Mouse (Mus musculus): ENCODE measurements at regions not wholly inside any gene's neighbourhood (a gene's known extent, or its start where the extent isn't known, plus 50 kb on each side); places are given as distances from the start of the nearest gene placed in this dataset.
A peak's percentile ranks its signal among the peaks of the same experiment; 100 is the strongest.

- peak; percentile 70 to 86 for DNase-seq (ENCODE audit: low spot score in 2 of 2)
Measured at GRCm38 (mm10) chrX:152918212-152918611, 88.1 kb upstream of the Usp51 start.

DNA sequence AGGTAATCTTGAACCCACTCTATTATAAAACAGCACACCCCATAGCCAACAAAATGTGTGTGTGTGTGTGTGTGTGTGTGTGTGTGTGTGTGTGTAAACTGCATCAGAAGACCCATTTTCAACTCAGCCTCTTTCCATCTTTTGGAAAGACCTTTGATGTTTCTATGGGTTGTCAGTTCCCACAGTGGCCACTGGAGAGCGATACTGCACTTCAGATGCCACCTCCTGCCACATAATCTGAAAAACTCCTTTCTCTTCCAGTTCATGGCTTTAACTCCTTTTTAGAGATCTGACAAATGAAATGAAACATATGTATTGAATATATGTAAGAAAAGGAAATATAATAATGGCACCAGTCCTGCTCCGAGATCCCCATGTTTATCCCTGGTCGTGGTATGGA lies 79.3 kb upstream of the Usp51 start:
- DNase-seq (ENCODE audit: low spot score in 2 of 2) = peak; percentile 37 to 57

GRCm38 (mm10) chrX:152946201-152946600 lies 60.1 kb upstream of the Usp51 start:
- DNase-seq (ENCODE audit: low spot score in 2 of 2) = peak; percentile 7 to 8

Measured in right cerebral cortex, adult 2 months (tissue).